Mouse (Mus musculus) liver, embryonic 14.5 days (tissue): ENCODE data around the gene Gm10112.

Experiments
- CTCF ChIP-seq: IDR thresholded peaks from 2 replicates; pipeline ENCODE4 v1.5.1; 2016; ENCODE audit warnings: antibody characterized with exemption, low read depth, control low read depth
- EP300 ChIP-seq: IDR thresholded peaks from 2 replicates; pipeline ENCODE4 v1.6.1; 2016; ENCODE audit warnings: antibody characterized with exemption, low read depth

- TF ChIP-seq CTCF: peak; percentile 59
- TF ChIP-seq EP300: no peak
Observed at GRCm38 (mm10) chrX:111210225-111210624, 42.1 kb downstream of the Gm10112 start.
